11 mouse cellular contexts compared by ENCODE assay signal in genomic region chr9:70841426-70842215, GRCm38 (mm10).
DNase-seq lines count a peak whose midpoint lies in the region; ATAC-seq and TF ChIP-seq lines count a peak whose summit lies in the region.
"Had no signal": no experiment of that assay in that cellular context is flagged by ENCODE, and none has a peak within 500 bp of the region (broad histone marks: within the 10 kb centered on the region; RNA-seq: fewer than 3 reads in every experiment).

No protein-coding gene starts in this region.

- intact Hi-C loops in heart, postnatal 36 days (cut with DNase I): loop anchor here (5.0 kb wide), 1 partner anchor 231 kb away; no protein-coding TSS in a partner anchor

- H3K9me3 ChIP-seq in limb, embryonic 15.5 days: no peaks in the 10 kb centered on the region
- H3K9me3 ChIP-seq in limb, embryonic 10.5 days (replicated peaks): no peaks in the 10 kb centered on the region
- H3K9me3 ChIP-seq in embryonic facial prominence, embryonic 10.5 days: no peaks in the 10 kb centered on the region
- no peaks in the 10 kb centered on the region for H3K9me3 ChIP-seq in liver, postnatal 0 days (ENCODE audit: low read length)

- 74% methylated on average over 8 of the region's 8 CpGs for WGBS in limb, embryonic 15.5 days
- 82% methylated on average over 8 of the region's 8 CpGs for WGBS in limb, embryonic 10.5 days
- 76% methylated on average over 8 of the region's 8 CpGs for WGBS in embryonic facial prominence, embryonic 10.5 days
- WGBS in liver, postnatal 0 days (ENCODE audit: insufficient replicate concordance): 65% methylated on average over 8 of the region's 8 CpGs

- no peaks in the 10 kb centered on the region for H3K27me3 ChIP-seq in limb, embryonic 15.5 days
- no peaks in the 10 kb centered on the region for H3K27me3 ChIP-seq in limb, embryonic 10.5 days (ENCODE audit: low read depth, poor library complexity, severe bottlenecking)
- no peaks in the 10 kb centered on the region for H3K27me3 ChIP-seq in embryonic facial prominence, embryonic 10.5 days (replicated peaks; ENCODE audit: low read depth, poor library complexity, severe bottlenecking)
- no peaks in the 10 kb centered on the region for H3K27me3 ChIP-seq in liver, postnatal 0 days (ENCODE audit: insufficient read depth, low read length)

- peaks cover 2% of the 10 kb centered on the region; the same call in 1 of the 2 replicates for H3K4me1 ChIP-seq in limb, embryonic 15.5 days
- H3K4me1 ChIP-seq in limb, embryonic 10.5 days: peaks cover 11% of the 10 kb centered on the region
- H3K4me1 ChIP-seq in embryonic facial prominence, embryonic 10.5 days: peaks cover 23% of the 10 kb centered on the region
- H3K4me1 ChIP-seq in liver, postnatal 0 days (ENCODE audit: insufficient read depth): peaks cover 57% of the 10 kb centered on the region

- no peak overlapping the region for H3K4me2 ChIP-seq in limb, embryonic 15.5 days
- no peak overlapping the region for H3K4me2 ChIP-seq in liver, postnatal 0 days (ENCODE audit: low read depth, low read length)

- H3K9ac ChIP-seq in limb, embryonic 15.5 days: no peak overlapping the region
- H3K9ac ChIP-seq in liver, postnatal 0 days (replicated peaks): 0 out of 2 replicates have a peak overlapping the region, but pooled peaks have one; percentile 19

- ATAC-seq in limb, embryonic 15.5 days (ENCODE audit: insufficient number of reproducible peaks, low FRiP score, low TSS enrichment, low read depth): no peak
- no peak for ATAC-seq in liver, postnatal 0 days

- H3K27ac ChIP-seq in limb, embryonic 15.5 days: 0 out of 2 replicates have a peak overlapping the region, but pooled peaks have one; percentile 48
- H3K27ac ChIP-seq in limb, embryonic 10.5 days: no peak overlapping the region
- H3K27ac ChIP-seq in embryonic facial prominence, embryonic 10.5 days (replicated peaks): peak overlapping the region; percentile 48
- peak overlapping the region; percentile 87 for H3K27ac ChIP-seq in liver, postnatal 0 days (ENCODE audit: low read depth)

- no peak overlapping the region for H3K4me3 ChIP-seq in limb, embryonic 15.5 days
- no peak overlapping the region for H3K4me3 ChIP-seq in limb, embryonic 10.5 days
- H3K4me3 ChIP-seq in embryonic facial prominence, embryonic 10.5 days: no peak overlapping the region
- H3K4me3 ChIP-seq in liver, postnatal 0 days (ENCODE audit: low read depth, low read length): no peak overlapping the region

- H3K36me3 ChIP-seq in limb, embryonic 15.5 days: no peaks in the 10 kb centered on the region
- no peaks in the 10 kb centered on the region for H3K36me3 ChIP-seq in limb, embryonic 10.5 days
- no peaks in the 10 kb centered on the region for H3K36me3 ChIP-seq in embryonic facial prominence, embryonic 10.5 days (replicated peaks)
- H3K36me3 ChIP-seq in liver, postnatal 0 days (replicated peaks; ENCODE audit: insufficient read depth, low read length): no peaks in the 10 kb centered on the region

- peak; percentile 82 for DNase-seq in heart, adult 11 months
- DNase-seq in heart, postnatal 36 days: no peak
- DNase-seq in limb, embryonic 10.5 days (ENCODE audit: low spot score): no peak
- no peak for DNase-seq in embryonic facial prominence, embryonic 10.5 days (ENCODE audit: low spot score)
- DNase-seq in liver, postnatal 0 days: no peak
- DNase-seq in layer of hippocampus, postnatal 25 days (ENCODE audit: extremely low spot score in 1 of 2, low spot score in 1 of 2): no peak
- no peak for DNase-seq in right cerebral cortex, postnatal 25 days
- DNase-seq: B cell, adult 2 months; embryo, embryonic 11 days; left cerebral cortex, postnatal 4 days had no signal

- TF ChIP-seq EP300 in liver, postnatal 0 days (IDR thresholded peaks at IDR 0.05; ENCODE audit: low read depth): no peak

- 0 out of 2 replicates have a peak, but pooled peaks have one; percentile 5 for TF ChIP-seq CTCF in liver, postnatal 0 days (IDR thresholded peaks at IDR 0.05; ENCODE audit: low read depth)
